Mouse (Mus musculus) CH12.LX (cell line): ENCODE results near the gene Chst11. TPM values are rescaled to one million over a fixed set of nuclear protein-coding genes. Genes with fewer than 3 reads are reported as not detected.

Source experiments
- DNase-seq: peaks from one replicate; pipeline ENCODE4 v3.0.0-alpha.2; 2013; ENCODE audit errors: extremely low read depth
- H3K27ac ChIP-seq: 2 replicates; pipeline ENCODE4 v1.5.1; 2012; ENCODE audit warnings: low read depth, mild to moderate bottlenecking, control low read depth, moderate library complexity; ENCODE audit not compliant: insufficient read depth
- H3K27me3 ChIP-seq: replicated peaks from 2 replicates; pipeline ENCODE3; 2012; ENCODE audit warnings: inconsistent platforms
- H3K36me3 ChIP-seq, 2 experiments: replicated peaks in 1 of 2; 2 replicates each; pipeline versions ENCODE3 to v1.6.1; 2012; ENCODE audit warnings: inconsistent platforms in 1 of 2, low read length in 1 of 2, mild to moderate bottlenecking in 1 of 2, mixed read lengths in 1 of 2, moderate library complexity in 1 of 2; ENCODE audit not compliant: control insufficient read depth in 1 of 2, insufficient read depth in 1 of 2
- H3K4me1 ChIP-seq, 2 experiments: 2 replicates each; pipeline ENCODE4 v1.6.1; 2012; ENCODE audit warnings: inconsistent platforms in 1 of 2, moderate library complexity in 1 of 2; ENCODE audit not compliant: insufficient read depth in 2 of 2, control insufficient read depth in 1 of 2
- H3K4me2 ChIP-seq: 2 replicates; pipeline ENCODE4 v1.6.1; 2012; ENCODE audit warnings: low read depth, mild to moderate bottlenecking, control low read depth; ENCODE audit not compliant: poor library complexity, insufficient read depth, severe bottlenecking
- H3K4me3 ChIP-seq, 3 experiments: fragments of 150-350 bp in 1 of 3; sonication (generic) in 1 of 3; replicated peaks in 1 of 3; 2 replicates each; pipeline versions ENCODE3 to v1.5.1; 2011 to 2012; ENCODE audit warnings: low read depth in 2 of 3, low read length in 2 of 3, mild to moderate bottlenecking in 2 of 3, moderate library complexity in 2 of 3, control low read depth in 1 of 3, improper control_type of control experiment in 1 of 3, inconsistent platforms in 1 of 3, mixed read lengths in 1 of 3; ENCODE audit not compliant: poor library complexity in 1 of 3
- H3K79me2 ChIP-seq: replicated peaks from 2 replicates; pipeline ENCODE4 v1.6.1; 2012; ENCODE audit warnings: mild to moderate bottlenecking, moderate library complexity; ENCODE audit not compliant: control insufficient read depth, poor library complexity, insufficient read depth, severe bottlenecking; ENCODE audit errors: extremely low read depth
- H3K9ac ChIP-seq: 2 replicates; pipeline ENCODE4 v1.6.1; 2012; ENCODE audit warnings: low read depth, mild to moderate bottlenecking, control low read depth, moderate library complexity; ENCODE audit not compliant: insufficient read depth
- H3K9me3 ChIP-seq: replicated peaks from 2 replicates; pipeline ENCODE3; 2012; ENCODE audit warnings: low read length, inconsistent platforms, mixed read lengths
- CHD1 ChIP-seq: IDR thresholded peaks from 2 replicates; pipeline ENCODE4 v1.6.1; 2012; ENCODE audit warnings: low read depth, low read length, improper control_type of control experiment, inconsistent platforms
- CTCF ChIP-seq, 2 experiments: IDR thresholded peaks in 1 of 2; conservative IDR thresholded peaks in 1 of 2; 2 replicates each; pipeline ENCODE4 v1.5.1; 2011 to 2012; ENCODE audit warnings: low read depth in 2 of 2, low read length in 2 of 2, improper control_type of control experiment in 1 of 2, inconsistent platforms in 1 of 2, mild to moderate bottlenecking in 1 of 2, moderate library complexity in 1 of 2
- E2F4 ChIP-seq: IDR thresholded peaks from 2 replicates; pipeline ENCODE4 v1.6.1; 2011; ENCODE audit warnings: low read depth, low read length, improper control_type of control experiment; ENCODE audit not compliant: insufficient replicate concordance
- ELF1 ChIP-seq: IDR thresholded peaks from 2 replicates; pipeline ENCODE4 v1.6.1; 2014; ENCODE audit warnings: low read depth, mild to moderate bottlenecking, inconsistent platforms, low read length, improper control_type of control experiment
- ETS1 ChIP-seq: conservative IDR thresholded peaks from 2 replicates; pipeline ENCODE4 v1.6.1; 2012; ENCODE audit warnings: low read depth, mild to moderate bottlenecking, inconsistent platforms, low read length, improper control_type of control experiment, moderate library complexity
- GABPA ChIP-seq: IDR thresholded peaks from 2 replicates; pipeline ENCODE4 v1.6.1; 2012; ENCODE audit warnings: low read depth, low read length, improper control_type of control experiment, inconsistent platforms; ENCODE audit not compliant: insufficient replicate concordance
- JUN ChIP-seq: IDR thresholded peaks from 2 replicates; pipeline ENCODE4 v1.6.1; 2011; ENCODE audit warnings: low read depth, mild to moderate bottlenecking, low read length, improper control_type of control experiment, moderate library complexity; ENCODE audit not compliant: insufficient read depth
- KAT2A ChIP-seq: IDR thresholded peaks from 2 replicates; pipeline ENCODE4 v1.6.1; 2012; ENCODE audit warnings: low read length, improper control_type of control experiment, inconsistent platforms; ENCODE audit not compliant: insufficient replicate concordance
- MAFK ChIP-seq: IDR thresholded peaks from 2 replicates; pipeline ENCODE4 v1.6.1; 2011; ENCODE audit warnings: low read length, improper control_type of control experiment; ENCODE audit not compliant: insufficient replicate concordance
- MAZ ChIP-seq: IDR thresholded peaks from 2 replicates; pipeline ENCODE4 v1.6.1; 2012; ENCODE audit warnings: low read depth, mild to moderate bottlenecking, inconsistent platforms, low read length, improper control_type of control experiment, moderate library complexity
- MYC ChIP-seq: IDR thresholded peaks from 2 replicates; pipeline ENCODE4 v1.6.1; 2011; ENCODE audit warnings: low read depth, mild to moderate bottlenecking, improper control_type of control experiment, low read length
- NELFE ChIP-seq: IDR thresholded peaks from 2 replicates; pipeline ENCODE4 v1.6.1; 2011; ENCODE audit warnings: low read depth, low read length, improper control_type of control experiment
- POLR2A ChIP-seq: IDR thresholded peaks from 2 replicates; pipeline ENCODE4 v1.6.1; 2011; ENCODE audit warnings: low read depth, mild to moderate bottlenecking, improper control_type of control experiment, low read length
- RAD21 ChIP-seq: IDR thresholded peaks from 2 replicates; pipeline ENCODE4 v1.6.1; 2011; ENCODE audit warnings: low read depth, mild to moderate bottlenecking, low read length, improper control_type of control experiment, moderate library complexity
- SIN3A ChIP-seq: IDR thresholded peaks from 2 replicates; pipeline ENCODE4 v1.6.1; 2012; ENCODE audit warnings: low read length, improper control_type of control experiment, inconsistent platforms
- SMC3 ChIP-seq: IDR thresholded peaks from 2 replicates; pipeline ENCODE4 v1.6.1; 2011; ENCODE audit warnings: low read depth, low read length, improper control_type of control experiment
- UBTF ChIP-seq: IDR thresholded peaks from 2 replicates; pipeline ENCODE4 v1.6.1; 2012; ENCODE audit warnings: low read depth, mild to moderate bottlenecking, inconsistent platforms, low read length, improper control_type of control experiment, moderate library complexity
- ZC3H11A ChIP-seq: IDR thresholded peaks from 2 replicates; pipeline ENCODE4 v1.6.1; 2012; ENCODE audit warnings: low read depth, mild to moderate bottlenecking, inconsistent platforms, low read length, improper control_type of control experiment
- dilution Hi-C: fragments of 300-500 bp; cut with MboI; formaldehyde crosslinking; loops from 2 replicates; pipeline ENCODE4 v1.14.3; 2020; ENCODE audit warnings: low sequenced_read_pairs; ENCODE audit not compliant: extremely low pct_unique_long_range_greater_than_20kb, extremely low pct_ligation_motif_present
- in situ Hi-C: fragments of 300-500 bp; cut with MboI; formaldehyde crosslinking; loops from 3 replicates; pipeline ENCODE4 v1.14.3; 2019; ENCODE audit warnings: low sequenced_read_pairs, low pct_ligation_motif_present, low pct_unique_long_range_greater_than_20kb, mixed read lengths
- polyA plus RNA-seq: library from polyadenylated mRNA; unstranded; fragments of >175 nt; gene quantifications from 2 replicates; pipeline ENCODE4 v1.2.1, GENCODE M21; 2012; ENCODE audit warnings: low read depth; ENCODE audit not compliant: insufficient read length
- total RNA-seq, 2 experiments: library from RNA; depleted of rRNA; stranded (reverse); fragments of 300-350 nt in 1 of 2; fragments of >200 nt in 1 of 2; gene quantifications; 2 replicates each; pipeline ENCODE4 v1.2.3; 2012 to 2014

Chst11 gene
- total and polyA plus RNA-seq, 3 experiments: 3.6 to 5.3 (median 4.5) TPM

- in situ Hi-C loops (no loop called here), dilution Hi-C loops (no loop called here)
- Histone ChIP-seq H3K4me3 (no peak overlapping the region), H3K79me2 (no peaks in the 10 kb centered on the region), H3K4me2 (no peak overlapping the region), H3K36me3 (no peaks in the 10 kb centered on the region), H3K27ac (no peak overlapping the region), H3K9ac (no peak overlapping the region), H3K27me3 (no peaks in the 10 kb centered on the region), H3K9me3 (no peaks in the 10 kb centered on the region), H3K4me1 (peaks cover 0 to 2% of the 10 kb centered on the region in 2 experiments; a peak in 1 of 4 replicates)
- TF ChIP-seq ELF1 (no peak), GABPA (no peak), CHD1 (no peak), ZC3H11A (no peak), SMC3 (no peak), NELFE (no peak), MYC (no peak)
- no peak for DNase-seq
Observed at GRCm38 (mm10) chr10:83157289-83157688, 172.0 kb downstream of the Chst11 start.

GRCm38 (mm10) chr10:83158322-83158721 is 173.0 kb downstream of the Chst11 start:
- no peak overlapping the region for H3K9ac ChIP-seq
- no peaks in the 10 kb centered on the region for H3K79me2 ChIP-seq
- H3K4me3 ChIP-seq: no peak overlapping the region
- H3K27ac ChIP-seq: no peak overlapping the region
- no peak overlapping the region for H3K4me2 ChIP-seq
- no peaks in the 10 kb centered on the region for H3K36me3 ChIP-seq
- H3K9me3 ChIP-seq: no peaks in the 10 kb centered on the region
- in situ Hi-C loops (no loop called here), dilution Hi-C loops (no loop called here)
- no peak for TF ChIP-seq MYC
- TF ChIP-seq KAT2A: no peak
- H3K27me3 ChIP-seq: no peaks in the 10 kb centered on the region
- H3K4me1 ChIP-seq: no peaks in the 10 kb centered on the region
- no peak for DNase-seq

- Histone ChIP-seq H3K4me3 (no peak overlapping the region), H3K79me2 (no peaks in the 10 kb centered on the region), H3K36me3 (no peaks in the 10 kb centered on the region), H3K27me3 (no peaks in the 10 kb centered on the region), H3K4me1 (no peaks in the 10 kb centered on the region), H3K9ac (no peak overlapping the region), H3K27ac (no peak overlapping the region), H3K4me2 (no peak overlapping the region), H3K9me3 (no peaks in the 10 kb centered on the region)
- dilution Hi-C loops: no loop called here
- in situ Hi-C loops: no loop called here
- DNase-seq: no peak
- no peak for TF ChIP-seq RAD21
- TF ChIP-seq SMC3: no peak
- TF ChIP-seq CTCF (conservative IDR thresholded peaks at IDR 0.05 in 1 of 2, IDR thresholded peaks at IDR 0.05 in 1 of 2; ENCODE audit: low read depth in 2 of 2, low read length in 2 of 2): no peak
- TF ChIP-seq MAFK: no peak
- no peak for TF ChIP-seq POLR2A
- TF ChIP-seq CHD1: no peak
- no peak for TF ChIP-seq JUN
- no peak for TF ChIP-seq UBTF
- TF ChIP-seq SIN3A: no peak
- no peak for TF ChIP-seq MYC
- TF ChIP-seq GABPA: no peak
- TF ChIP-seq ETS1: no peak
- TF ChIP-seq E2F4: no peak
- no peak for TF ChIP-seq MAZ
Observed at GRCm38 (mm10) chr10:83159229-83159628, 173.9 kb downstream of the Chst11 start.
